ENCODE assay signal across 9 mouse cellular contexts in genomic region chr8:71379008-71379407, GRCm38 (mm10). TPM values are rescaled to one million over a fixed set of nuclear protein-coding genes. Genes with fewer than 3 reads are reported as not detected.
A peak's percentile ranks its signal among the peaks of the same experiment; 100 is the strongest.
DNase-seq lines count a peak whose midpoint lies in the region; ATAC-seq lines count a peak whose summit lies in the region.
"Had no signal": no experiment of that assay in that cellular context is flagged by ENCODE, and none has a peak within 500 bp of the region (broad histone marks: within the 10 kb centered on the region; RNA-seq: fewer than 3 reads in every experiment).

No protein-coding gene starts in this region.

- no peaks in the 10 kb centered on the region for H3K9me3 ChIP-seq in heart, embryonic 13.5 days
- no peaks in the 10 kb centered on the region for H3K9me3 ChIP-seq in embryonic facial prominence, embryonic 11.5 days (replicated peaks; ENCODE audit: control insufficient read depth, low read length)
- H3K9me3 ChIP-seq in hindbrain, embryonic 15.5 days = no peaks in the 10 kb centered on the region
- H3K9me3 ChIP-seq in midbrain, embryonic 11.5 days (ENCODE audit: control insufficient read depth, low read length) = no peaks in the 10 kb centered on the region

- peak overlapping the region; percentile 98 for H3K4me2 ChIP-seq in heart, embryonic 13.5 days
- peak overlapping the region; percentile 98 for H3K4me2 ChIP-seq in embryonic facial prominence, embryonic 11.5 days (ENCODE audit: low read depth, low read length)
- H3K4me2 ChIP-seq in hindbrain, embryonic 15.5 days = peak overlapping the region; percentile 100
- H3K4me2 ChIP-seq in midbrain, embryonic 11.5 days = peak overlapping the region; percentile 98

- DNase-seq in heart, postnatal 4 days = no peak
- DNase-seq in embryonic facial prominence, embryonic 11.5 days (ENCODE audit: low spot score) = no peak
- peak; percentile 87 for DNase-seq in midbrain, embryonic 11.5 days (ENCODE audit: low spot score, missing footprints)
- DNase-seq in left cerebral cortex, adult 18-20 months (ENCODE audit: low spot score in 2 of 2) = no peak
- DNase-seq in B cell, adult 2 months = no peak
- DNase-seq in yolk sac, embryonic 10.5 days (ENCODE audit: low spot score) = no peak
- DNase-seq: cerebellum, postnatal 36 days had no signal

- 77% methylated on average over 4 of the region's 4 CpGs for WGBS in heart, embryonic 13.5 days
- 43% methylated on average over 4 of the region's 4 CpGs for WGBS in embryonic facial prominence, embryonic 11.5 days
- 23% methylated on average over 4 of the region's 4 CpGs for WGBS in hindbrain, embryonic 15.5 days
- 16% methylated on average over 4 of the region's 4 CpGs for WGBS in midbrain, embryonic 11.5 days

- peaks cover 43% of the 10 kb centered on the region for H3K36me3 ChIP-seq in heart, embryonic 13.5 days
- H3K36me3 ChIP-seq in embryonic facial prominence, embryonic 11.5 days (replicated peaks; ENCODE audit: control insufficient read depth, insufficient read depth, low read depth, low read length) = no peaks in the 10 kb centered on the region
- H3K36me3 ChIP-seq in hindbrain, embryonic 15.5 days = peaks cover 10% of the 10 kb centered on the region; the same call in 1 of the 2 replicates
- peaks cover 4% of the 10 kb centered on the region; the same call in 1 of the 2 replicates for H3K36me3 ChIP-seq in midbrain, embryonic 11.5 days (ENCODE audit: control insufficient read depth, insufficient read depth, low read length)

- H3K9ac ChIP-seq in heart, embryonic 13.5 days = peak overlapping the region; percentile 96
- H3K9ac ChIP-seq in embryonic facial prominence, embryonic 11.5 days (replicated peaks; ENCODE audit: low read length) = peak overlapping the region; percentile 22; the same call in 1 of the 2 replicates
- H3K9ac ChIP-seq in hindbrain, embryonic 15.5 days = no peak overlapping the region
- peak overlapping the region; percentile 90 for H3K9ac ChIP-seq in midbrain, embryonic 11.5 days (ENCODE audit: low read length)

- H3K27ac ChIP-seq in heart, embryonic 13.5 days (replicated peaks) = no peak overlapping the region
- no peak overlapping the region; the same call in 1 of the 2 replicates for H3K27ac ChIP-seq in embryonic facial prominence, embryonic 11.5 days (replicated peaks; ENCODE audit: low read depth, low read length)
- no peak overlapping the region for H3K27ac ChIP-seq in hindbrain, embryonic 15.5 days (replicated peaks)
- peak overlapping the region; percentile 63 for H3K27ac ChIP-seq in midbrain, embryonic 11.5 days (ENCODE audit: low read depth, low read length)

- peaks cover 70% of the 10 kb centered on the region for H3K4me1 ChIP-seq in heart, embryonic 13.5 days
- H3K4me1 ChIP-seq in embryonic facial prominence, embryonic 11.5 days (ENCODE audit: control insufficient read depth, insufficient read depth, low read length) = peaks cover 17% of the 10 kb centered on the region
- H3K4me1 ChIP-seq in hindbrain, embryonic 15.5 days (replicated peaks) = peaks cover 67% of the 10 kb centered on the region
- H3K4me1 ChIP-seq in midbrain, embryonic 11.5 days (ENCODE audit: control insufficient read depth, insufficient read depth, low read length) = peaks cover 51% of the 10 kb centered on the region

- H3K4me3 ChIP-seq in heart, embryonic 13.5 days = peak overlapping the region; percentile 95; the same call in 1 of the 2 replicates
- H3K4me3 ChIP-seq in embryonic facial prominence, embryonic 11.5 days (ENCODE audit: low read depth, low read length) = peak overlapping the region; percentile 10; the same call in 1 of the 2 replicates
- peak overlapping the region; percentile 83 for H3K4me3 ChIP-seq in hindbrain, embryonic 15.5 days
- peak overlapping the region; percentile 89 for H3K4me3 ChIP-seq in midbrain, embryonic 11.5 days (ENCODE audit: low read depth, low read length)

- ATAC-seq in heart, embryonic 13.5 days (ENCODE audit: extremely low read depth, insufficient number of reproducible peaks, low FRiP score, low TSS enrichment) = no peak
- ATAC-seq in embryonic facial prominence, embryonic 11.5 days (replicated peaks; ENCODE audit: insufficient number of reproducible peaks, low FRiP score, low TSS enrichment, low read depth) = no peak
- no peak for ATAC-seq in hindbrain, embryonic 15.5 days (ENCODE audit: low FRiP score, low read depth)
- ATAC-seq in midbrain, embryonic 11.5 days (ENCODE audit: low FRiP score) = no peak

- 0 out of 2 replicates have a peak, but pooled peaks cover 8% of the 10 kb centered on the region for H3K27me3 ChIP-seq in heart, embryonic 13.5 days (replicated peaks)
- no peaks in the 10 kb centered on the region for H3K27me3 ChIP-seq in embryonic facial prominence, embryonic 11.5 days (ENCODE audit: control insufficient read depth, insufficient read depth, low read length)
- no peaks in the 10 kb centered on the region for H3K27me3 ChIP-seq in hindbrain, embryonic 15.5 days
- H3K27me3 ChIP-seq in midbrain, embryonic 11.5 days (ENCODE audit: control insufficient read depth, insufficient read depth, low read length) = no peaks in the 10 kb centered on the region

RNA-seq across cellular contexts. Expression of gene Nr2f6, which starts 2.8 kb away (rescaled TPM):
- polyA plus RNA-seq in heart, embryonic 13.5 days (2015; fragmentation: Nextera tagmentation; extraction: Ambion mirVana) = 36.6 and 40.9 TPM in 2 replicates
- 10 to 100 TPM; 64.9 to 66.4 TPM for total RNA-seq in heart, postnatal 4 days (2021)
- 53.7 and 62.5 TPM in 2 replicates for polyA plus RNA-seq in embryonic facial prominence, embryonic 11.5 days (2014; fragmentation: Nextera tagmentation; extraction: Ambion mirVana)
- polyA plus RNA-seq in hindbrain, embryonic 15.5 days (2015; fragmentation: Nextera tagmentation; extraction: Ambion mirVana) = 29.3 and 31.4 TPM in 2 replicates
- 62.6 and 73.0 TPM in 2 replicates for polyA plus RNA-seq in midbrain, embryonic 11.5 days (2014; fragmentation: Nextera tagmentation; extraction: Ambion mirVana)
- 10 to 100 TPM; 42.6 to 46.2 TPM for total RNA-seq in left cerebral cortex, adult 18-20 months (2021)

RNA-seq across cellular contexts. Expression of gene Ocel1, which starts 7.9 kb away (rescaled TPM):
- polyA plus RNA-seq in heart, embryonic 13.5 days (2015; fragmentation: Nextera tagmentation; extraction: Ambion mirVana) = 4.3 and 4.4 TPM in 2 replicates
- total RNA-seq in heart, postnatal 4 days (2021) = 1 to 10 TPM; 7.9 to 9.9 TPM
- polyA plus RNA-seq in embryonic facial prominence, embryonic 11.5 days (2014; fragmentation: Nextera tagmentation; extraction: Ambion mirVana) = 2.1 and 2.2 TPM in 2 replicates
- polyA plus RNA-seq in hindbrain, embryonic 15.5 days (2015; fragmentation: Nextera tagmentation; extraction: Ambion mirVana) = 6.6 and 7.4 TPM in 2 replicates
- 2.9 and 3.3 TPM in 2 replicates for polyA plus RNA-seq in midbrain, embryonic 11.5 days (2014; fragmentation: Nextera tagmentation; extraction: Ambion mirVana)
- total RNA-seq in left cerebral cortex, adult 18-20 months (2021) = 10 to 100 TPM; 15.0 to 16.0 TPM

RNA-seq across cellular contexts. Expression of gene Use1, which starts 12.4 kb away (rescaled TPM):
- polyA plus RNA-seq in heart, embryonic 13.5 days (2015; fragmentation: Nextera tagmentation; extraction: Ambion mirVana) = 69.1 and 78.1 TPM in 2 replicates
- total RNA-seq in heart, postnatal 4 days (2021) = 100 to 1,000 TPM in 1 of 2 experiments, 10 to 100 TPM in 1; 99.4 to 106 TPM
- 78.0 and 81.0 TPM in 2 replicates for polyA plus RNA-seq in embryonic facial prominence, embryonic 11.5 days (2014; fragmentation: Nextera tagmentation; extraction: Ambion mirVana)
- 113 TPM in 2 replicates for polyA plus RNA-seq in hindbrain, embryonic 15.5 days (2015; fragmentation: Nextera tagmentation; extraction: Ambion mirVana)
- polyA plus RNA-seq in midbrain, embryonic 11.5 days (2014; fragmentation: Nextera tagmentation; extraction: Ambion mirVana) = 70.9 and 71.7 TPM in 2 replicates
- 100 to 1,000 TPM; 116 to 126 TPM for total RNA-seq in left cerebral cortex, adult 18-20 months (2021)

RNA-seq across cellular contexts. Expression of gene Ushbp1, which starts 16.6 kb away (rescaled TPM):
- 9.2 and 10.2 TPM in 2 replicates for polyA plus RNA-seq in heart, embryonic 13.5 days (2015; fragmentation: Nextera tagmentation; extraction: Ambion mirVana)
- total RNA-seq in heart, postnatal 4 days (2021) = 10 to 100 TPM; 27.2 to 27.9 TPM
- polyA plus RNA-seq in embryonic facial prominence, embryonic 11.5 days (2014; fragmentation: Nextera tagmentation; extraction: Ambion mirVana) = 2.9 and 4.3 TPM in 2 replicates
- polyA plus RNA-seq in hindbrain, embryonic 15.5 days (2015; fragmentation: Nextera tagmentation; extraction: Ambion mirVana) = 7.6 and 7.7 TPM in 2 replicates
- polyA plus RNA-seq in midbrain, embryonic 11.5 days (2014; fragmentation: Nextera tagmentation; extraction: Ambion mirVana) = 2.4 and 3.3 TPM in 2 replicates
- 1 to 10 TPM; 3.3 to 4.2 TPM for total RNA-seq in left cerebral cortex, adult 18-20 months (2021)

RNA-seq across cellular contexts. Expression of gene Babam1, which starts 17.7 kb away (rescaled TPM):
- 89.7 and 91.8 TPM in 2 replicates for polyA plus RNA-seq in heart, embryonic 13.5 days (2015; fragmentation: Nextera tagmentation; extraction: Ambion mirVana)
- 10 to 100 TPM; 69.4 to 70.7 TPM for total RNA-seq in heart, postnatal 4 days (2021)
- polyA plus RNA-seq in embryonic facial prominence, embryonic 11.5 days (2014; fragmentation: Nextera tagmentation; extraction: Ambion mirVana) = 93.6 and 111 TPM in 2 replicates
- polyA plus RNA-seq in hindbrain, embryonic 15.5 days (2015; fragmentation: Nextera tagmentation; extraction: Ambion mirVana) = 96.4 and 99.4 TPM in 2 replicates
- polyA plus RNA-seq in midbrain, embryonic 11.5 days (2014; fragmentation: Nextera tagmentation; extraction: Ambion mirVana) = 99.0 and 99.2 TPM in 2 replicates
- total RNA-seq in left cerebral cortex, adult 18-20 months (2021) = 100 to 1,000 TPM; 104 to 107 TPM

Comparison
In these comparisons a context has a peak if more than half of its experiments do, and no peak if none do; other contexts are left out.
1. H3K4me3 ChIP-seq: peak in every context shown above with its lines; median percentile 95 in heart, embryonic 13.5 days; 89 in midbrain, embryonic 11.5 days; 83 in hindbrain, embryonic 15.5 days; 10 in embryonic facial prominence, embryonic 11.5 days.